Mouse (Mus musculus) urinary bladder, postnatal 4 days (tissue): ENCODE measurements around the gene Ptbp3.

Source experiments
- DNase-seq, 2 experiments: peaks; one replicate each; pipeline ENCODE4 v3.0.0; 2021 to 2022; ENCODE audit warnings: low spot score in 2 of 2

Gene Ptbp3

GRCm38 (mm10) chr4:59505481-59505880 is 43.7 kb downstream of the Ptbp3 start:
- no peak for DNase-seq

GRCm38 (mm10) chr4:59491097-59491496 is 58.1 kb downstream of the Ptbp3 start:
- no peak for DNase-seq

GRCm38 (mm10) chr4:59471306-59471705 is 77.9 kb downstream of the Ptbp3 start:
- no peak for DNase-seq

- no peak for DNase-seq
These were observed 83.7 kb downstream of the Ptbp3 start for GRCm38 (mm10) chr4:59465449-59465848.

GRCm38 (mm10) chr4:59464661-59465060 is 84.5 kb downstream of the Ptbp3 start:
- DNase-seq = no peak

GRCm38 (mm10) chr4:59462494-59462893 is 86.7 kb downstream of the Ptbp3 start:
- DNase-seq = no peak

GRCm38 (mm10) chr4:59461116-59461727 is 87.9 kb downstream of the Ptbp3 start:
- no peak for DNase-seq

GRCm38 (mm10) chr4:59459216-59459955 is 89.8 kb downstream of the Ptbp3 start:
- DNase-seq = no peak

GRCm38 (mm10) chr4:59457941-59458340 is 91.2 kb downstream of the Ptbp3 start:
- peak in 1 of 2 experiments; percentile 67 for DNase-seq

- DNase-seq = no peak
These were observed 92.1 kb downstream of the Ptbp3 start for GRCm38 (mm10) chr4:59457091-59457490.

- DNase-seq = no peak
These were observed 93.7 kb downstream of the Ptbp3 start for GRCm38 (mm10) chr4:59455465-59455864.

- no peak for DNase-seq
These were observed 95.1 kb downstream of the Ptbp3 start for GRCm38 (mm10) chr4:59454046-59454445.

GRCm38 (mm10) chr4:59452503-59452933 is 96.6 kb downstream of the Ptbp3 start:
- DNase-seq = no peak

GRCm38 (mm10) chr4:59450906-59451305 is 98.3 kb downstream of the Ptbp3 start:
- no peak for DNase-seq

GRCm38 (mm10) chr4:59450234-59450854 is 98.8 kb downstream of the Ptbp3 start:
- no peak for DNase-seq

- DNase-seq = peak in 1 of 2 experiments; percentile 44
These were observed 101.9 kb downstream of the Ptbp3 start for GRCm38 (mm10) chr4:59447296-59447695.

GRCm38 (mm10) chr4:59445516-59445915 is 103.6 kb downstream of the Ptbp3 start:
- no peak for DNase-seq

GRCm38 (mm10) chr4:59444994-59445393 is 104.2 kb downstream of the Ptbp3 start:
- DNase-seq = no peak

- no peak for DNase-seq
These were observed 105.1 kb downstream of the Ptbp3 start for GRCm38 (mm10) chr4:59444085-59444484.

- no peak for DNase-seq
These were observed 107.9 kb downstream of the Ptbp3 start for GRCm38 (mm10) chr4:59441265-59441664.

- no peak for DNase-seq
These were observed 109.2 kb downstream of the Ptbp3 start for GRCm38 (mm10) chr4:59439960-59440359.

- no peak for DNase-seq
These were observed 110.1 kb downstream of the Ptbp3 start for GRCm38 (mm10) chr4:59439041-59439440.
